In the genomic region with DNA sequence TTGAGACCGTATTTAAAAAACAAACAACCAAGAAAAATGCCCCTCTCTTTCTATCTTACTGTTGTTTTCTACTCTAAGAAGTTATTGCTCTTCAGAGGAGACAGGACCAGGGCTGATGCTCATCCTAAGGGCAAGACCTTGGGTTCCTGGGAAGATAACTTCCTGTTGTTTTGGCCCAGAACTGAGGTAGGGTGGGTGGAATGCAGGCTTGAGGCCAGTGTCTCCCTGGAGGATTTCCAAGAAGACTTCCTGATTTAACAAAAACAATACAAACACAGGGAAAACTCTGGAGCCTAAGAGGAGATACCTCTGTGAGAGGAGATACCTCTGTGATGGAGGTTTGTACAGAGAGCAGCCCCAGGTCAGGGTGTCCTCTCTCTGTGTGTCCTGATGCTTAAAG, we compare ENCODE assay signal across 11 mouse cellular contexts. TPM values are rescaled to one million over a fixed set of nuclear protein-coding genes. Genes with fewer than 3 reads are reported as not detected.
DNase-seq lines count a peak whose midpoint lies in the region; ATAC-seq lines count a peak whose summit lies in the region.
"Had no signal": no experiment of that assay in that cellular context is flagged by ENCODE, and none has a peak within 500 bp of the region (broad histone marks: within the 10 kb centered on the region; RNA-seq: fewer than 3 reads in every experiment).

No protein-coding gene starts in this region.

- no peak overlapping the region for H3K4me2 ChIP-seq in heart, embryonic 12.5 days
- H3K4me2 ChIP-seq: lung, embryonic 15.5 days had no signal

- H3K9ac ChIP-seq in heart, embryonic 12.5 days, result no peak overlapping the region
- H3K9ac ChIP-seq: lung, embryonic 15.5 days had no signal

- peaks cover 17% of the 10 kb centered on the region for H3K4me1 ChIP-seq in heart, embryonic 12.5 days (replicated peaks)
- H3K4me1 ChIP-seq in brown adipose tissue, adult 24 weeks (ENCODE audit: control insufficient read depth, insufficient read depth, insufficient read length, low read length), result peaks cover 8% of the 10 kb centered on the region; the same call in 1 of the 2 replicates
- H3K4me1 ChIP-seq in midbrain, embryonic 10.5 days, result no peaks in the 10 kb centered on the region

- no peaks in the 10 kb centered on the region for H3K9me3 ChIP-seq in heart, embryonic 12.5 days (replicated peaks)
- H3K9me3 ChIP-seq in midbrain, embryonic 10.5 days (replicated peaks), result no peaks in the 10 kb centered on the region
- H3K9me3 ChIP-seq: lung, embryonic 15.5 days had no signal

- H3K27me3 ChIP-seq in heart, embryonic 12.5 days (replicated peaks), result no peaks in the 10 kb centered on the region
- H3K27me3 ChIP-seq in midbrain, embryonic 10.5 days (ENCODE audit: low read depth, poor library complexity, severe bottlenecking), result 0 out of 2 replicates have a peak, but pooled peaks cover 6% of the 10 kb centered on the region
- H3K27me3 ChIP-seq: lung, embryonic 15.5 days had no signal

- no peak overlapping the region for H3K4me3 ChIP-seq in heart, embryonic 12.5 days
- no peak overlapping the region for H3K4me3 ChIP-seq in brown adipose tissue, adult 24 weeks (ENCODE audit: insufficient read depth, low read depth, low read length)
- H3K4me3 ChIP-seq in midbrain, embryonic 10.5 days, result no peak overlapping the region
- H3K4me3 ChIP-seq: lung, embryonic 15.5 days had no signal

- no peak for ATAC-seq in heart, embryonic 12.5 days (ENCODE audit: insufficient number of reproducible peaks, low FRiP score)
- ATAC-seq in CD4-positive, CD25-positive, alpha-beta regulatory T cell, adult 4 months, result no peak
- ATAC-seq: inflammation-experienced regulatory T-cells, adult 6 months had no signal

- H3K27ac ChIP-seq in heart, embryonic 12.5 days (ENCODE audit: poor library complexity, severe bottlenecking), result no peak overlapping the region
- H3K27ac ChIP-seq in brown adipose tissue, adult 24 weeks (replicated peaks; ENCODE audit: low read depth, low read length), result peak overlapping the region; percentile 82
- no peak overlapping the region for H3K27ac ChIP-seq in midbrain, embryonic 10.5 days (replicated peaks)
- H3K27ac ChIP-seq: lung, embryonic 15.5 days had no signal

- peak; percentile 74 to 82 for DNase-seq in heart, adult 18-20 months
- peak; percentile 72 for DNase-seq in kidney, adult 18-20 months
- DNase-seq in lung, postnatal 14 days, result peak; percentile 44
- DNase-seq in midbrain, embryonic 10.5 days (ENCODE audit: low spot score), result no peak
- no peak for DNase-seq in layer of hippocampus, adult 18-20 months (ENCODE audit: low spot score in 2 of 2)
- DNase-seq: cerebellum, adult 11-12 months had no signal

- WGBS in heart, embryonic 12.5 days, result 61% methylated on average over 1 of the region's 1 CpGs
- 88% methylated on average over 1 of the region's 1 CpGs for WGBS in midbrain, embryonic 10.5 days

- H3K36me3 ChIP-seq in heart, embryonic 12.5 days, result no peaks in the 10 kb centered on the region
- no peaks in the 10 kb centered on the region for H3K36me3 ChIP-seq in midbrain, embryonic 10.5 days
- H3K36me3 ChIP-seq: lung, embryonic 15.5 days had no signal

RNA-seq across cellular contexts. Expression of gene Plau, which starts 35.0 kb away (rescaled TPM):
- total RNA-seq in heart, adult 18-20 months (2021), result 1 to 10 TPM; 3.8 to 4.0 TPM
- polyA plus RNA-seq in heart, embryonic 12.5 days (2016; fragmentation: Nextera tagmentation; extraction: Ambion mirVana), result 0.77 and 1.1 TPM in 2 replicates
- 9.6 and 11.6 TPM in 2 replicates for polyA plus RNA-seq in brown adipose tissue, adult 24 weeks (2012; ENCODE audit: insufficient read depth, insufficient read length, missing spikeins)
- polyA plus RNA-seq in midbrain, embryonic 10.5 days (2016; fragmentation: Nextera tagmentation; extraction: Ambion mirVana), result 0.49 and 0.70 TPM in 2 replicates
- total RNA-seq in layer of hippocampus, adult 18-20 months (2021), result 1 to 10 TPM; 3.3 to 4.5 TPM
- not detected for polyA plus RNA-seq in CD4-positive, CD25-positive, alpha-beta regulatory T cell, adult 4 months (2017; shearing (Covaris generic))

RNA-seq across cellular contexts. Expression of gene Vcl, which starts 57.7 kb away (rescaled TPM):
- total RNA-seq in heart, adult 18-20 months (2021), result 100 to 1,000 TPM; 105 to 116 TPM
- 108 and 115 TPM in 2 replicates for polyA plus RNA-seq in heart, embryonic 12.5 days (2016; fragmentation: Nextera tagmentation; extraction: Ambion mirVana)
- polyA plus RNA-seq in brown adipose tissue, adult 24 weeks (2012; ENCODE audit: insufficient read depth, insufficient read length, missing spikeins), result 28.5 and 34.3 TPM in 2 replicates
- polyA plus RNA-seq in midbrain, embryonic 10.5 days (2016; fragmentation: Nextera tagmentation; extraction: Ambion mirVana), result 29.6 and 30.1 TPM in 2 replicates
- 10 to 100 TPM; 28.2 to 32.5 TPM for total RNA-seq in layer of hippocampus, adult 18-20 months (2021)
- 1 to 10 TPM; 1.4 to 2.6 TPM for polyA plus RNA-seq in CD4-positive, CD25-positive, alpha-beta regulatory T cell, adult 4 months (2017; shearing (Covaris generic))

Comparison
In these comparisons a context has a peak if more than half of its experiments do, and no peak if none do; other contexts are left out.
1. DNase-seq: peak in heart, adult 18-20 months (2 of 2), kidney, adult 18-20 months (single experiment) and lung, postnatal 14 days (single experiment); none in midbrain, embryonic 10.5 days (single experiment) and layer of hippocampus, adult 18-20 months (0 of 2).